Mouse (Mus musculus) heart, postnatal 10 days (tissue): ENCODE measurements around the gene Gtpbp6. TPM values are rescaled to one million over a fixed set of nuclear protein-coding genes. Genes with fewer than 3 reads are reported as not detected.
"Not testable (repeated sequence)": the region's sequence is repeated elsewhere in the genome, so short reads cannot be mapped to it uniquely, and the experiment has no call there.

ENCODE experiments used
- DNase-seq, 2 experiments: peaks; one replicate each; pipeline ENCODE4 v3.0.0; 2021
- intact Hi-C: fragments of 180-260 bp; cut with DNase I; formaldehyde crosslinking; loops from one replicate; pipeline ENCODE4 v1.15.1; 2025
- total RNA-seq, 2 experiments: library from RNA; stranded (reverse); gene quantifications; 2 replicates each; pipeline ENCODE4 v1.2.3; 2021

Gtpbp6 gene
- 10 to 100 TPM; 29.8 to 30.1 TPM for total RNA-seq

DNA sequence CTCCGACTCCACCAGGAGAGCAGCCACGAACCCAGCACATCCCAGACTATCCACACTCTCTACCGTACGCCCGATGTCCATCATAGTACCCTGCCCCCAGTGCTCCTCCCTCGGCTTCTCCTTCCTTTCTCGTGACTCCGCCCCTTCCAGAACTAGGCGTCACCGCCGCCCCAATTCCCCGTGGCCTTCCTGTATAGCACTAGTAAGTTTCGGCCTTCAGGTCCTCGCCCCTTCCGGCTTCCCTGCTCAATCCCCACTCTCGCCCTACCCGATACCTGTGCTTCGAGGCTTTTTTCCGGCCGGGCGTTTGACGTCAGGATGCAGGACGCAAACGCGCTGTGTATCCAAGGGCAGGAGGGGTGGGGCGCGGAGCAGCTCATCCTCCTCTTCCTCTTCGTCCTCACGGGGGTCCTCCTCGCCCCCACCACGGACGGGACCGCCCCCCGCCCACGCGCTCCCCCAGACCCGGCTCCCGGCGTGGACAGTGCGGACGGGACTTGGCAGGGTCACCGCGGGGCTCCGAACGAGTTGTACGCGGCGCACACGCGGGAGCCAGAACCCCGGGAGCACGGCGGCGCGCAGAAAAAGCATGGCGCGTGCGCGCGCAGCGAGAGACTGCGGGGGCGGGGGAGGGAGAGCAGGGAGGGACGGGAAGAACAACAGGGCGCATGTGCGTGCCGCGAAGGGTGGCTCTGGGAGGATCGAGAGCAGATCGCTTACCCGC is at the start of gene Gtpbp6:
Gtpbp6 (minus strand) TSS at position 617 of the 724 bp plus-strand sequence.
- peak; percentile 96 to 98 for DNase-seq
- intact Hi-C loops = loop anchor here (5.0 kb wide), 1 partner anchor 50 kb away; no protein-coding TSS in a partner anchor

DNA sequence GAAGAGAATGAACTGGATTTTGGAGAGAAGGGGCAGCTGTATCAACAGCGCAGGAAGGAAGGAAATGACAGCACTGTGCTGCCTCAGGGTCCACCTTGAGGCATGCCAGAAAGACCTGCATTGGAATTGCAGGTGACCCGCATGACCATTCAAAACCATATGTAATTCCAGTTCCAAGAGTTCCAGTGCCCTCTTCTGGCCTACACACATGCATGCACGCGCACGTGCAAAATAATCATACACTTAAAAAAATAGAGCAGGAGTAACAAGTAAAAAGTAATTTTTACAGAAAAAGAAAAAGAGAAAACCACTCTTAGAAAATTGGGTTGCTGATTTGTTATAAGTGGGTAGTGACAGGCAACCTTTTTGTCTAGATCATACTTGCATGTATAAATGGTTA is 35.0 kb upstream of the Gtpbp6 start:
- intact Hi-C loops = no loop called here
- peak; percentile 10 to 14 for DNase-seq

DNA sequence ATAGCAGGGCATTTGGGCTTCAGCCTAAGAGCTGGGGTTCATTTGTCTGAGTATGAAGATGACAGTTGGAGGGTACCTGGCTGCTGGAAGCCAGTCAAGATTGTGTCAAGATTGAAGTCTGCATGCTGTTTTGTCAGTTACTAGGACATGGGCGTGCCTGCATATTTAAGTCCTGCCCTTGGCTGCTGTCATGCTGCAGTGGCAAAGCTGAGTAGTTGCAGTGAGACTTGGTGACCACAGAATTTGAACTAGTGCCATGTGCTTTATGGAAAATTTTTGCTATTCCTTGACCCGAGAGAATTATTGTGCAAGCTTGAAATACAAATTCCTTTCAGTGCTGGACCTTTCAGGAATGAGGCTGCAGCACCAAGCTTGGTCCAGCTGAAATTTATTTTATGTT is 34.3 kb upstream of the Gtpbp6 start:
- intact Hi-C loops = no loop called here
- DNase-seq = peak; percentile 27 to 30

DNA sequence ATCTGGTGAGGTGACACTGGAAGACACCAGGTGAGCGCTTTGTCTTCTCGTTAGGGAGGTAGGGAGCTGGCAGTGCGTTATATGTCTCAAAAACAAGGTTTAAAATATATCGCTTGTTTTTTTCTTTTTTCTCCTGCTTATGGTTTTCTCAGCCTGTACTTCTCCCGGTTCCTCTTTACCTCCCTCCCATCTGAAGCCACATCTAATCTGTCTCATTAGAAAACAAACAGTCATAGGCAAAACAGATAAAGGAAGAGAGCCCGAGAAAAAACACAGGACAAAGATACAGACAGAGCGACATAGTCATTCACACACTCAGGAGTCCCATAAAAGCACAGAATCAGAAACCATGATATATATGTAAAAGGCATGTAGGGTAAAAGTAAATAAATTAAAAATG is 32.4 kb upstream of the Gtpbp6 start:
- DNase-seq = no peak
- intact Hi-C loops = no loop called here

DNA sequence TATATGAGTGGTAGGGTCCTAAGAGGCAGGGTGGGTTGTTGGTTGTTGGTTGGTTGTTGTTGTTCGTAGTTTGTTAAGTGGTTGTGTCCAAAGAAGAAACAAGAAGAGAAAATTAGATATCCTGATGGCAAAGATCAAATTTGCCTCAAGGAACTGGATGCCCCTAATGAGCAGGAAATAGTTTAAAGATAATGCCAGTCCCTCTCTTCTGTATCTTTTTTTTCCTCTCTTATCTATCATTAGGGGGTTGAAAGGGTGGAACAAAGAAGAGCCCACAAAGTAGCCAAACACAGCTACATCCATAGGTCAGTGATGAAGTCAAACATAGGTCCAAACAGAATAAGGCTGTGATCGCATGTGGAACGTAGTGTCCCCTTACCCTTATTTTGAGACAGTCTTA is 31.3 kb upstream of the Gtpbp6 start:
- no peak for DNase-seq
- intact Hi-C loops = loop anchor here (5.0 kb wide), 1 partner anchor 82 kb away; no protein-coding TSS in a partner anchor

DNA sequence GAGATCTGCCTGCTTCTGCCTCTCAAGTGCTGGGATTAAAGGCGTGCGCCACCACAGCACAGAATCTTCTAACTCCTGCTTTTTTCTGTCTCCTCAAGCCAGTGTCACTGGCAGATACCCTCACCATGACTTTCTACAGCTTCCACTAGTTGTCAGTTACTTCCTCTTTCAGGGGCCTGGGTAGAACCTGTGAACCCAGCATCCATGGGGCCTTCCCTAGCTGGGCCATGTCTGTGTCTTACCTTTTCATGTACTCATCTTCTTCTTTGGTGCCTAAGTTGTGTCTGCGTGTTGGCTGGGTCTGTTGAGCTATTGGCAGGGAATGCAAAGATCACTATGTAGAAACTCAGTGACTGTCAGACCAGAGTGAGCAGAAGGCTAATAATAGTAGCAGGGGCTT is 29.8 kb upstream of the Gtpbp6 start:
- intact Hi-C loops = loop anchor here (1.0 to 5.0 kb wide), 2 partner anchors 39 to 81 kb away; no protein-coding TSS in a partner anchor
- DNase-seq = no peak

DNA sequence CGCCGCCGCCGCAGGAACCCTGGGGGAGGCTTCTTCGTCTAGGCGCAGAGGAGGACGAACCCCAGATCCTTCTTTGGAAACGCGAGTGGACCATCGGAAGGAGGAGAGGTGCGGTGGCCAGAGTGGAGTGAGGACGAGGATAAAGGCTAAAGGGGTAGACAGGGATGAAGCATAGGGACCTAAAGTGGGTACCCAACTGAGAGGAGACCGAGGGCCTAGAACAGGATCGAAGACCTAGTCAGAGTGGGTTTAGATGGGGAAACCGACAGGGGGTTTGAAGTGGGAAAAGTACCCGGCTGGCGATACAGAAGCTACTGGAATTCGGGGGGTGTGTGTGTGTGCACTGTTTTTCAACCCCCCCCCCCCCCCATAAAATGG is 28.1 kb upstream of the Gtpbp6 start:
- intact Hi-C loops = loop anchor here (5.0 kb wide), 1 partner anchor 79 kb away; no protein-coding TSS in a partner anchor
- DNase-seq = no peak

DNA sequence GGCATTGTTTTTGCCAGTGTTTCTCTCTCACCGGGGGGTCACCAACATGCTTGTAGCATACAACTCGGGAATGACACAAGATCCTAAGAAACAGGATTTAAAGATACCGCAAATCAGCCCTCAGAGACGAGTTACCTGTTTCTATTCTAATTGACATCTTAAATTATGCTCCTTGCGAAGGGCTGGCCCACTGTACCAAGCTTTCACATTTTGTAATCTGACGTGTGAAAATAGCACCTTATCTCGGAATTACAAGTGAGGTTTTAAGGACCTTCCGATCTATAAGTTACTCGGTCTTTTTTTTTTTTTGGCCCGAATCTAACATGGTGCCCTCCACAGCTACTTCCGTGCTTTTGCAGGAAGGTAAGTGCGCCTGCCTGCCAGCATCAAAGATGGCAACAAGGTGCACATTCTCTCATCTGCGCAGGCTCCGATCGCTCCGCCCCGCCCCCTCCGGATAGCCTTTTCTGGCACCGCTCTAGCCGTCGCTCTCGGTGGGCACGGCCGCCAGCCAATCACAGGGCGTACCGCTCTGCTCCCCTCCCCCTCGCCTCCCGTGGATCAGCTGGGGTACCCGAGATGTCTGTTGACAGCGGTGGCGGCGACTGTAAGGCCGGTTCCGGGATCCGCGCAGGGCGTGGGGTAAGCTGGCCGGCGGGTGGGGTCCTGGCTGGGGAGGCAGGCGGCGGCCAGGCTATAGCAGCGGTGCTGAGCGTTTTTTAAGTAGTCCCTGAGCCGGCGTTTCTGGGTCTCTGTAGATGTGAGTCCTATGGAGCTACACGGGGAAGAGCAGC is 27.5 kb upstream of the Gtpbp6 start, which contains the start of gene Chfr:
Chfr (plus strand) TSS at position 550 of the 794 bp plus-strand sequence.
- peak; percentile 99 for DNase-seq
- intact Hi-C loops = loop anchor here (5.0 kb wide), 1 partner anchor 78 kb away; no protein-coding TSS in a partner anchor

DNA sequence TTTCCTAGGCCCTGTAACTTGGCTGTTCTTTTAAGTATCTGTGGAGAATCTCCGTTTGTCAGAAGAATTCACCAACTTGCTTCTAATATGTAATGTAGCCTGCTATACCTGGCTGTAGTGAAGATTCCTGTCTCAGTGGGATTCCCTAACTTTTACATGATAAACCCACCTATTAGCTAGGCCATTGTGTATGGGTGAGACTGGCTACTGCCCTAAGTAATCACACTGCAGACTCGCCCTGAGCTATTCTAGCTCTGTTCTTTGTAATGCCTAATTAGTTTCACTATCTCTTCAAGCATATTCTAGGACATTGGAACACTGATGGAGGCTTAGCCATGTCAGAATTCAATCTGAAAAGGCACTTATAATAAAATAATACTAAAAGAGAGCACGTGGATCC is 14.4 kb upstream of the Gtpbp6 start:
- DNase-seq, intact Hi-C loops: not testable (repeated sequence)

DNA sequence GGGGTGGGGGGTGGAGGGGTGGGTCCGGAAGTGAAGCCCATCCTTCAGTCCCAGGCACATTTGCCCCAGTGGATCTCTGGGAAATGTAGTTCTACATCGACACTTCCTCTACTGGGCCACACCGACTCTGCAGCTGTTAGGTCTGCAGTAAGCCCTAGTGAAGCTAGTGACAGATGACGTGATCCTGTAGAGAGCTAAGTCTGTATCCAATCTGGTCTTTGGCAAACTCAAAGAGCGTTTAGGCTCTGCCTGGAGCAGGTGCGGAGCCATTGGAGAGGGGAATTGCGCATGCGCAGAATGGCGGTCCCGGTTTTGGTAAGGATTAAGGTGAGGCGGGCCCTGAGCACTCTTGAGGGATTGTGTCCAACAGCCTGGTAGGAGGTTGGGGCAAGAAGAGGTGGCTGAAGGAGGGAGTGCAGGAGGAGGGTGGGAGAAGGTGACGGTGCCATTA is 2.0 kb upstream of the Gtpbp6 start, which contains the start of gene Zfp605:
Zfp605 (plus strand) TSS at position 102 of the 451 bp plus-strand sequence.
- intact Hi-C loops = loop anchor here (5.0 kb wide), 1 partner anchor 53 kb away; no protein-coding TSS in a partner anchor
- DNase-seq = peak; percentile 91 to 92

DNA sequence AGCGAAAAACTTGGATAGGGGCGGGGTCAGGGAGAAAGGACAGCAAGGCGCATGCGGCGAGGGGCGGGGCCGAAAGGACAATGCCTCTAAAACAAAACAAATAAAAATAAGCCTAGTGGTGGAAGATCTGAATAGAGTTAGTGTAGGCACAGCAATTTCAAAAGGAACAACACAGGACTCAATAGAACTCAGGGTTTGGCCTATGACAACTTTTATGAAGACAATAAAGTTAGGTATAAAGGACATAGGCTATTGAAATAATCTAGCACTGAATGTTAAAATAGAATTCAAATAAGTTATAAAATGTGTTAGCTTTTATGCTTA is 270 bp upstream of the Gtpbp6 start:
- intact Hi-C loops = loop anchor here (5.0 kb wide), 1 partner anchor 51 kb away; no protein-coding TSS in a partner anchor
- no peak for DNase-seq

DNA sequence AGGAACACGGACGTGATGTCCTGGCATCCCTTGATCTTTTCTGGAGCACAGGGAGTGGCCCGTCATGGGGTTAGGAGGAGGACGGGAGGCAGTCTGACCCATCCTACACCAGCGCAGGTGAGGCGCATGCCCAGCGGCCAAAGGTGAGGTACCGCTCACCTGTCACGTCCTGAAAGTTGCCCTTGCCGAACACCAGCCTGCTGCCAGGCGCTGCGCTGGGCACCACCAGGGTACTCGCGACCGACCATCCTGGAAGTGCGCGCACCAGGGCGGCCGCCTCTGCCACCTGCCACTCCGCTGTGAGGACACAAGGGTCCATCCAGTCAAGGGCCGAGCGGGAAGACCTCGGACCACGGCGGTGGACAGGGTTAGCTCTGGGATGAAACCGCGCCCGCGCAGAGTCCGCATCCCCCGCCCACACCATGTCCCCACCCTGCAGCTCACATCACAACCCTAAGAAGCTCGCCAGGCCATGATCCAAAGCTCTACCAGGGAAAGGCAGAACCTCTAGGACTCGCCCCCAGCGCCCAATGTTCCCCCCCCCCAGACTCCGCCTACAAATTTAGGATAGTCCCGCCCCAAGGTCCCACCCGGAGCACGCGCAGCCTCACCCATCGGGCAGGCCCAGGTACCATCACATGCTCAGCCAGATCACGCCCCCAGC is 964 bp downstream of the Gtpbp6 start:
- intact Hi-C loops = loop anchor here (5.0 kb wide), 1 partner anchor 50 kb away; no protein-coding TSS in a partner anchor
- no peak for DNase-seq

DNA sequence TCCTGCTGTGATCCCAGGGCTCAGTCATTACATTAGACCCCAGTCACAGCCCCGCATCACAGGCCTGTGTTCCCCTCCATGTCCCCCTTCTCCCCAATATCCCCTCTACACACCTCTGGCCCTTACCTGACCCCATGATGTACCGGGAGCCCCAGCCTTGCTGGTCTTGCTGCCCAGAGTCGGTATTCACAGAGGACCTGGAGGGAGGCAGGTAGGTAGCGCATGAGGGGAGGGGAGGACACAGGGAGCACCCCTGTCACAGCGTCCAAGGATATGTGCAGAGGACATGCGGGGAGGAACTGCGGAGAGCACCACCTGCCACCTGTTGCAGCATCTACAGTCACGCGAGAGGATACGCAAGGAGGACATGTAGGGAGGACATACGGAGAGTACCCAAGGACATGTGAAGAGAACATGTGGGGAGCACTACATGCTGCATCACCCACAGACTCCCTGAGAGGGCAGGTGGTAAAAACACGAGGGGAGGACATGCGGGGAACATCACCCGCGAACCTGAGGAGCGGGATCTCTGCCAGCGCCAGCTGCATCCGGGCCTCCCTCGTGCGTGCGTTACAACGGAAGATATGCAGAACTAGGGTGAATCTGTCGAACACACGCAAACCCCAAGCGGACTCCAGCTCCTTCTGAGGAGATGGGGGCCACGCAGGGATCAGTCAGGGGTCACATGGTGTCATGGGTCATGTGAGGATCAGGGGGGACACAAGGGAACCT is 1.7 kb downstream of the Gtpbp6 start:
- no peak for DNase-seq

DNA sequence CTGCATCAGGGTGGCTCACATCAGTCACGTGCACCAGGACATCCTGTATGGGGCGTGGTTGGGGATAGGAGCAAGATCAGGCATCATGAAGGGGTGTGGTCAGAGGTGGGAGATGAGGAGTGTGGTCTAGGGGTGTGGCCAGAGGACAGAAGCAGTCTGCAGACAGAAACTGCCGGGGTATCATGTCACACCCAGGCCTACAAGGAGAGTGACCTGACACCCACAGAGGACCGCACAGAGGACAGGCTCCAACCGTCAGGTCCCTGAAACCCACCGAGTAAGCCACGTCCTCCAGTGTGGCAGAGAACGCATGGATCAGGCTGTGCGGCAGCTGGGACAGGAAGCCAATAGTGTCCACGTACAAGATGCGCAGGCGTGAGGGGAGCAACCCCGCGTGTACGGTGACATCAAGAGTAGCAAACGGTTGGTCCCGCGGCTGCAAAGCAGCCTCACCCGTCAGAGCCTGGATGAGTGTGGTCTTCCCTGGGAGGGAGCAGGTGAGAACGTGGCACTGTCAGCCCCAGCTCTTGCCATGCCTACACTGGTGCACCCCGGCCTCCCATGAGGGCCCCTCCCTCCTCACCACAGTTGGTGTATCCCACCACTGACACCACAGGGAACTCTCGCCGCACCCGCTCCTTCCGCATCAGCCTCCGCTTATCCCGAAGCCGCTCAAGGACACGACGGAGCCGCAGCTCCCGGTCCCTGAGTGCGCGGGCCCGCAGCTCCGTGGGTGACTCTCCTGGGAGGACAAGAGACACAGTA is 3.2 kb downstream of the Gtpbp6 start:
- no peak for DNase-seq
- intact Hi-C loops = loop anchor here (5.0 kb wide), 1 partner anchor 47 kb away; no protein-coding TSS in a partner anchor

More for the DNA sequence above, 1.7 kb downstream of the Gtpbp6 start:
- intact Hi-C loops = loop anchor here (5.0 kb wide), 1 partner anchor 49 kb away; no protein-coding TSS in a partner anchor

DNA sequence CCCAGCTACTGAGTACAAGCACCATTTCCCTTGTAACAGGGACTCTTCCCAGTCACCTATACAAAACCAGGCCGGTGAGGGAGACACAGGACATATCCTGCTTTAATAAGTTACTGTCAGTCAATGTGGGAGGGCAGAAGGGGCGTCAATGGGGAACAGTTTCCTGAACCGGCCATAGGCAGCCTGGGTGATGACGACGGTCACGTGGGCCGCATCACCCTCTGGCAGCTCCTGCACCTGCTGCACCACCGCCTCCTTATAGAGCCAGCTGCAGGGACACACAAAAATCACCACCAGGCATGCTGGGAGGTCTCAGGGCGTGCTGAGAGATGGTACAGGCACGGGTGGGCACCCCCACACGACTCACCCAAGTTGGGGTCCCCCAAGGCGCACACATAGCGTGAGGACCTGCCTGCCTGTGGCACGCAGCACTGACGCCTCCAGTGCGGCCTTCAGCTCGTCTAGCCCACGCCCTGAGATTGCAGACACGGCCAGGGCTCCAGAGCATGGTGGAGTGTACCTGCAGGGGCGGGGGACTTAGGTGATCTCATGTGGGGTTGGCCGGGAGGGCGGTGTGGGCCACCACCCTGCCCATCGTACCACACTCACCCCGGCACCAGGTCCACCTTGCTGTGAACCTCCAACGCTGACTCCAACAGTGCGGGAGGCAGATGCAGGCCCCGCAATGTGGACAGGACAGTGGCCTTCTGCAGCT is 3.9 kb downstream of the Gtpbp6 start:
- intact Hi-C loops = no loop called here

DNA sequence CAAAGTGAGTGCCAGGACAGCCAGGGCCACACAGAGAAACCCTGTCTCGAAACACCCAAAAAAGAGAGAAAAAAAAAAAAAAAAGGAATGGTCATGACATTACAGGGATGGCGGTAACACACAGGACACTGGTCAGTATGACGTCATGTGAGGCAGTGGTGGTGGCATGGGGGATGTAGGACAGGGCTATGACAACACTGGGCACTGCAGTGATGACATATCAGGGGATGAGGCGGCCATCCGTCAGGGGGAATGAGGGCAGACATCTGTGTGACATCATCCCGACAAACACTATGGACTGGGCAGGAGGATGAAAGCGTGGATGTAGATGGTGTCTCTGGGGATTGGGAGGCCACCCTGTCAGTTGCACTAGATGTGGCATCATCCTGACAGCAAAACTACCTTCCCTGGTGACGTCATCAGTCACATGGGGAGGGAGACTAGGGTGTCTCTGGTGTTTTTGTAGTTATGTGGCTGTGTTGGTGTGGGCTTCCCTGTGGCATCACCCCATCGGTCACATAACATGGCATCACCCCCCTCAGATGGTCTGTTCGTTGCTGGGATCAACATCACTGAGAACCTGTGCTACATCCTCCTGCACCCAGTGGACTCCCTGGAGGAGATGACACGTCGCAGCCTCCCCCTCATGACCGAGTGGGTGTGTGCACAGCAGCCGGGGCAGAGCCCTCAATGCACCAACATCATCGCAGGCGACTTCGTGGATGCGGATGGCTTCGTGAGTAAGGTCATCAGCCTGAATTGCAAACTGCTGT is 5.0 kb downstream of the Gtpbp6 start:
- DNase-seq = no peak
- intact Hi-C loops = no loop called here

More for the DNA sequence above, 3.9 kb downstream of the Gtpbp6 start:
- DNase-seq = no peak

DNA sequence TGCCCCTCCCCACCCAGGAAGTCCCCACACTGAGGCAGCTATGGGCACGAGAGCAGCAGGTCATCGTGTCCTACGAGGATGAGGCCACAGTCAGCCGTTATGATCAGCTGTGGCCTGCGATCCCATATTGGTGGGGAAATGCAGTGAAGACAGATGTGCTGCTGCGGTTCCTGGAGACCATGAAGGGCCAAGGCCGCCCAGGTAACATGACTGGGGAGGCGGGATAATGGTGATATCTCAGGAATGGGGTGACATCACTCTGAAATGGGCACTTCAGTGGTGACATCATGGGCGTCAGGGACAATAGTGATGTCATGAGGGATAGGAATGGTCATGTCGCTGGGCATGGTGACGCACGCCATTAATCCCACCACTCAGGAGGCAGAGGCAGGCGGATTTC is 5.6 kb downstream of the Gtpbp6 start:
- intact Hi-C loops = no loop called here
- DNase-seq = no peak
